ENCODE assay signal across 4 mouse cellular contexts in genomic region chr13:67166122-67166521, GRCm38 (mm10). TPM values are rescaled to one million over a fixed set of nuclear protein-coding genes. Genes with fewer than 3 reads are reported as not detected.
"Had no signal": no experiment of that assay in that cellular context is flagged by ENCODE, and none has a peak within 500 bp of the region (broad histone marks: within the 10 kb centered on the region; RNA-seq: fewer than 3 reads in every experiment).

No protein-coding gene starts in this region.

RNA-seq across cellular contexts. Expression of gene Rslcan18, which starts 50.1 kb away (rescaled TPM):
- polyA plus RNA-seq: midbrain, embryonic 14.5 days; midbrain, embryonic 16.5 days; neural tube, embryonic 13.5 days; thymus, postnatal 0 days had no signal
